Mouse (Mus musculus) erythroblast, adult 5-6 weeks (primary cell): ENCODE measurements around the gene Tnxb. TPM values are rescaled to one million over a fixed set of nuclear protein-coding genes. Genes with fewer than 3 reads are reported as not detected.

ENCODE experiments used
- ATAC-seq: replicated peaks from 2 replicates; pipeline ENCODE4 v1.8.0; 2016; ENCODE audit warnings: moderate number of reproducible peaks, mild to moderate bottlenecking, moderate TSS enrichment, inconsistent platforms; ENCODE audit not compliant: poor library complexity, low FRiP score, severe bottlenecking
- total RNA-seq, 2 experiments: library from RNA; stranded (forward) in 1 of 2; stranded (reverse) in 1 of 2; fragments of 150-400 nt in 1 of 2; fragments of 200-764, 138-1000 nt in 1 of 2; gene quantifications; 2 replicates each; pipeline versions ENCODE4 v1.2.3 to v1.2.4; 2015 to 2017; ENCODE audit warnings: low replicate concordance in 2 of 2

The Tnxb gene
- total RNA-seq (2015; ENCODE audit: low replicate concordance) (not detected in 2 replicates), total RNA-seq (2017; ENCODE audit: low replicate concordance) (not detected in 2 replicates)

- ATAC-seq: no peak
Observed at GRCm38 (mm10) chr17:34670235-34670634, at the start of gene Tnxb. TSS of gene Tnxb (plus strand) at chr17:34670535.

- ATAC-seq: no peak
Observed at GRCm38 (mm10) chr17:34621006-34621405, 49.3 kb upstream of the Tnxb start.

- ATAC-seq: no peak
Observed at GRCm38 (mm10) chr17:34623161-34623560, 47.2 kb upstream of the Tnxb start.

- no peak for ATAC-seq
Observed at GRCm38 (mm10) chr17:34624981-34625380, 45.4 kb upstream of the Tnxb start.

GRCm38 (mm10) chr17:34626062-34626772, 44.1 kb upstream of the Tnxb start:
- 0 out of 2 replicates have a peak, but pooled peaks have one; percentile 5 for ATAC-seq

- peak; percentile 45 for ATAC-seq
Observed at GRCm38 (mm10) chr17:34626773-34627092, 43.6 kb upstream of the Tnxb start.

GRCm38 (mm10) chr17:34627093-34627942, 43.0 kb upstream of the Tnxb start:
- peak; percentile 59 for ATAC-seq

GRCm38 (mm10) chr17:34627943-34628643, 42.2 kb upstream of the Tnxb start, which contains the start of gene Ppt2:
TSS of gene Ppt2 (minus strand) at chr17:34628510.
- ATAC-seq: no peak

- no peak for ATAC-seq
Observed at GRCm38 (mm10) chr17:34628644-34628967, 41.7 kb upstream of the Tnxb start.

GRCm38 (mm10) chr17:34629221-34629751, 41.0 kb upstream of the Tnxb start, which contains the start of gene Prrt1:
TSS of gene Prrt1 (plus strand) at chr17:34629533.
- no peak for ATAC-seq

- no peak for ATAC-seq
Observed at GRCm38 (mm10) chr17:34629796-34630603, 40.3 kb upstream of the Tnxb start.

GRCm38 (mm10) chr17:34630761-34631301, 39.5 kb upstream of the Tnxb start:
- ATAC-seq: no peak

GRCm38 (mm10) chr17:34631647-34632046, 38.7 kb upstream of the Tnxb start:
- no peak for ATAC-seq

GRCm38 (mm10) chr17:34632261-34632691, 38.1 kb upstream of the Tnxb start:
- peak; percentile 51 for ATAC-seq

GRCm38 (mm10) chr17:34635671-34636070, 34.7 kb upstream of the Tnxb start:
- no peak for ATAC-seq

GRCm38 (mm10) chr17:34637459-34637858, 32.9 kb upstream of the Tnxb start:
- no peak for ATAC-seq

- ATAC-seq: no peak
Observed at GRCm38 (mm10) chr17:34639461-34640255, 30.7 kb upstream of the Tnxb start.
